Mouse (Mus musculus): ENCODE data around the gene Sh3gl2. TPM values are rescaled to one million over a fixed set of nuclear protein-coding genes. Genes with fewer than 3 reads are reported as not detected.

Gene Sh3gl2
- total RNA-seq, 4 experiments from 2014 or later, result 244 to 263 (median 250) TPM

DNA sequence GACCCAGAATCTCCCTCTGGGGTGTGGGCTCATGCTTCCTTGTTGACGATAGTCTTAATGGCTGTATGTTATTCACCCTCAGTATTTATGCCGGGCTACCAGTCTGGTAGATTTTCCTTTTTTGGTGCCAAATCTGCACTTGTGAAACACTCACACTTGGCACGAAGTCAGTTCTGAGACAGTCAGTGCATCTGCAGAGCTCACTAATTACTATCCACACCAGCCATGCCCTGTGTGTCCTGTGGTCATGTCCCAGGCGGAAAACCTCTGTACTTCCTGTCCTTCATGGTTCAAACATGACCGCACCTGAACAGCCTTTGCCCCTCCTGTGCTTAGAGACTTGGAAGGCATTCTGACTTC is 23.6 kb downstream of the Sh3gl2 start:
- no peak for DNase-seq (ENCODE audit: low spot score in 2 of 2)

DNA sequence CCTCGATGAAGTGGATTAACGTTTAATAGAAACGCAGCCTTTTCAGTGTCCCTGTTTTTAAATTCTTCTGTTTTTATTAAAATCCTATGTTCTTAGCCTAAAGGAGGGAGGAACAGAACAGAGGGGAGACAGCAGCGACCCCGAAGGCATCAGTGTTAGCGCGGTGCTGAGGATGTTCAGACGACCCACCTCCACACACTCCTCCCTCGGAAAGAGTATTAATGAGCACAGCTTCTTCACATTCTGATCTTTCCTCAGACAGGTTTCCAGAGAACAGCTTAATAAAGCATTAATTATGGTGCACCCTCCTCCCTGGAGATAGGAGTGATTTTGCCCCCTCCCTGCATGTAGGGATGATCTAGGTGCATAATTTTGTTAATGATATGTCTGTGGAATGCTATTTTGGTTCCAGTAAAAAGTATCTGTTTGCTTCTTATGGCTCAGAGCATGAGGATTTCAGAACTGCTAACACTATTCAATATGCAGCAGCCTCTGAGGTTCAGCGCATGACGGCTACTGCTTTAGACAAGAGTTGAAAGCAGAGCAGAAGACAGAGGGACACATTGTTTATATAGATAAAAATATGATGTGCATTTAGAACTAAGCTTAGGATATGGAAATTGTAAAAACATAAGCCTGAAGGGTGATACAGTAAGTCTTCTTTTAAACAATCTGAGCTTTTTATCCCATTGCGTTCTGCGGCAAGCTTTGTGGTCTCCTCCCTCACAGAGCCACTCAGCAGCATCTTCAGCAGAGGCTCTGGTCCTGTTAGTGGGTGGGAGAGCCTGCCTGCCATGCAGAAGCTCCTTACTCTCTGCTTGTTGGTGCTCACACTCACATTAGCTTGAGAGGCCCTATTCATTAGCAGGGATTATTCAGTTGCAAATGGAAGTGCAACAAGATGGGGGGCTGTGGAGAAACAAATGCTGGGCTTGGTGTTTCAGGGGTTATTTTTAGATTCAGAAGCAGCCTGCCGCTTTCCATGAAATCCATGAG is 27.8 kb downstream of the Sh3gl2 start:
- DNase-seq (ENCODE audit: low spot score in 2 of 2), result peak in 1 of 2 experiments; percentile 45

DNA sequence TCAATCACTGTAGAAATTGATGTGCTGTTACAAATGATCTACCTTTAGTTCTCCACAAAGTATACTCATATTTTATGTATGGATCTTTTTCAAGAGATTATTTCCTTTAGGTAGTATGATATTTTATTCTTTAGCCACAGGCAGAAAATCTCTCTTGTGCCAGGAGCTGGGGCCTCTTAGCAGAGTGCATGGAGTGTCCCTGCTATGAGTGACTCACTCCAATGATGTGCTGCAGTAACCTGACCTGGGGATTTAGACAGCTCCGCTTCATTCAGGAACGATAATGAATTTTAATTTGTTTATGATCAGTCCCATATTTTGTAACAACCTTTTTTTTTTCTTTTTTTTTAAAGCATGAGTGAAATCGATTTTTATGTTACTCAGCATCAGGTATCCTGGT is 36.7 kb downstream of the Sh3gl2 start:
- DNase-seq (ENCODE audit: low spot score in 2 of 2), result no peak

DNA sequence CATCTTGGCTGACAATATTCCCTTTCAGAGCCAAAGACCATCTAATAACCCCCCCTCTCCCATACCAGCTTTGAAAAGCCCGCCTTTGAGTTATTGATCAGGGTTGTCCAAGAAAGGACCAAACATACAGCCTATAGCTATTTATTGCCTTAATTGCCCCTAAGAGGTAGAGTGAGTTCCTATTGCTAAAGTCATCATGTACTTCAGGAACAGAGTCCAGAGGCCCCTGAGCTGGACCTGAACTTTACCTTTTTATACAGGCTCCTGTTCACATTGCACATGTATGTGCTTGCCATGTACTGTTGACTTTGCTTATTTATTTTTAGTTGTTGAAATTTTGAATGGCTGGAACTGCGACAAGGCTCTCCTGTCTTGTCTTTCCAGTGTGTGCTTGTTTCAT is 37.6 kb downstream of the Sh3gl2 start:
- no peak for DNase-seq (ENCODE audit: low spot score in 2 of 2)

DNA sequence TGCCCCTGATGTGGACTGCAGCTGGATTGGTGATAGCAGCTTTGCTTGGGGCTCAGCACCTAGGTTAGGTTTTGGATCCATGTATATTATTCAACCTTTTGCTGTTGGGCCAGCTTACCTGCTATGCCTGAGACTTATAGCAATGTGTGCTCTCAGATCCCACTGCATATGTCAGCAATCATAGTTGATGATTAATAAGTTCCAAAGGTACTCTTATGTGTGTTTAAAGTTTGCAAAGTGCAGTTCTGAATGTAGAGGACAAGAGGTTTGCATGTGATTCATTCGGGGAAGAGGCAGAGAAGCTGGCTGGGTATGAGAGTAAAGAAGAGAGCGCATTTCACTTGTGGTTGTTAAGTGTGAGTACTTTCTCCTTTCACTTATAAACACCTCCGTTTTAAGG is 43.7 kb downstream of the Sh3gl2 start:
- DNase-seq (ENCODE audit: low spot score in 2 of 2), result no peak

DNA sequence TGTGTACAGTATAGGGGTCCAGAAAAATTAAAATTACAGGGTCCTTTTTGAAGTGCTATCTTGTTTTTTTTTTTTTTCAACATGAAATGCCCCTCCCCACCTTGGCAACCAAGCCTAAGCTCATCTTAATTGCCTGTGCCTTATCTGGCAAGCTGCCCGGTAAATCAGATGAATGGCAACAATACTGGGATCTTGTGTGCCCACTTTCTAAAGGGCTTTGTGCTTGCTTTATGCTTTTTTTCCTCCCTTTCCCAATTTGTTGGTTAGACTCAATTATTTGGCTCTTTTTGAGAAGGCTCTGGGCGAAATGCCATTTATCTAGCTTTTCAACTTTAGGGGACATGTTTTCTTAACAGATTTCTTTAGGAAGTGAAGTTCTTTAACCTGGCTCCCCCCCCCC is 45.3 kb downstream of the Sh3gl2 start:
- DNase-seq (ENCODE audit: low spot score in 2 of 2), result peak in 1 of 2 experiments; percentile 60

DNA sequence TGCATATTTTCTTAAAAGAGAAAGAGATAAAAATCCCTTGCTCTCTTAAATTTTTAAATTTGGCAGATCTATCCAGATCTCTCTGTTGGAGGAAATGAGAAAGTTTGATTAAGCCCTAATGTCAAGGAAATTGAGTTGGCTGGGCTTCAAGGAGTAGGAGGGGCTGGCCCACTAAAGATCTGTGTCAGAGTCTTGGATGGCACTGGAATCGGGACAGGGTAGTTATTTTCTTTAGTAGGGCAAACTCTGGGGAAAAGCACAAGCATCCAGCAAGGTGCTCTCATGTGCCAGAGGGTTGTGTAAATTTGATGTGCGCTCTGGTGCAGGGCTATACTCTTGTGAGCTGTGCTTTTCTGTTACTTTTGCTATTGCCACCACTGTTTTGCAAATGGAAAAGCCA is 45.9 kb downstream of the Sh3gl2 start:
- no peak for DNase-seq (ENCODE audit: low spot score in 2 of 2)

DNA sequence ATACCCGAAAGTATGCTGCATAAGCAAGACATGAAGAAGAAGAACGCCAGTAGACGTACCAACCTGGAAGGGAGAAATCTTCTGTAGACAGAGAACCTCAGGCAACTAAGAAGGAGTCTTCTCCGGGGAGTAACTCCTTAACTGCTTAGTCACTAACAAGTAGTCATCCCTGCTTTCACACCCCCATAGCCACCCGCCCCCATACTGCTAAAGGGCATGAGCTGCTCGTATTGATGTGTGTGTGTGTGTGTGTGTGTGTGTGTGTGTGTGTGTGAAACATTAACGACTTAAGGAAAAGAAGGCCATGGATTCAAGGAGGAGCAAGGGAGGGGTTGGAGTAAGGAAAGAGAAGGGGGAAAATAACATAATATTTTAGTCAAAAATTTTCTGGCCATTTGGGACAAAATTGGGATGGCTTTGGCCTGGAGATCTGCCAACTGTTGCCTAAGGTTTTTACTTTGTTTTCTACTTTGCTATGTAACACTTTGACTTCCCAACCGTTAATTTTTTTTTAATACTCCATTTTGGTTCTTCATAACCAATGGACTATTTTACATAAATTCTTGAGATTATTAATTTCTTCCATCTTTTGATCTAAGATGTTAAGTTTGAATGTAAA is 51.0 kb downstream of the Sh3gl2 start:
- DNase-seq (ENCODE audit: low spot score in 2 of 2), result no peak

DNA sequence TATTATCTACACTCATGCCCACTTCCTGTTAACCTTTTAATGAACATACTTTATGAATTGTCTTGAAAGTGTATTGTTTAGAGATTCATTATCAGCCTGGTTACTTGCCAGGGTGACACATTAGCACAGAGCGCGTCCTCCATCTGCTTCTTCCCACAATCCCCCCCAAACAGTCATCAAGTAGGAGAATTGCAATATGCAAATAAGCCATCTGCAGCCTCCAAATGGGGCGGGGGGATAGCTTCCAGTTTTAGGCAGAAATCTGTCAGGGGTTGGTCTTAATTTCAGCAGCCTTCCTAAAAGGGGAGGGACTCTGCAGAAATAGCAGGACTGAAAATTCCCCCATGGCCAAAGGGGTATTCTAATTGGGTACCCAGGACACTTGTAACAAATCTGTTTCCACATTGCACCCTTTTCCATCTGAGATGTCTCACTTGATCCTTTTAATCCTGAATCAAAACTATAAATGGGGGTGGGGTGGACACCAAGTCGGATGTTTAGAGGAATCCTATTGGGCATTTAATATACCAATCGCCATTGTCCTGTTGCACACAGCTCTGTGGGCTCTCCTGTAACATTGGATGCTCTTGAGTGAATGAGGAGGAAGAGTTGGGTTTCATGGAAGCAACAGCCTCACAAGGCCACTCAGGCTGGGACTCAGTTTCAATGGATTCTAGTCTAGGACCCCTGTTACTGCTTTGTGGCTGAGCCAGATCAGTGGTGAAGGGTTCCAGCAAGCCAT is 51.7 kb downstream of the Sh3gl2 start:
- no peak for DNase-seq (ENCODE audit: low spot score in 2 of 2)

DNA sequence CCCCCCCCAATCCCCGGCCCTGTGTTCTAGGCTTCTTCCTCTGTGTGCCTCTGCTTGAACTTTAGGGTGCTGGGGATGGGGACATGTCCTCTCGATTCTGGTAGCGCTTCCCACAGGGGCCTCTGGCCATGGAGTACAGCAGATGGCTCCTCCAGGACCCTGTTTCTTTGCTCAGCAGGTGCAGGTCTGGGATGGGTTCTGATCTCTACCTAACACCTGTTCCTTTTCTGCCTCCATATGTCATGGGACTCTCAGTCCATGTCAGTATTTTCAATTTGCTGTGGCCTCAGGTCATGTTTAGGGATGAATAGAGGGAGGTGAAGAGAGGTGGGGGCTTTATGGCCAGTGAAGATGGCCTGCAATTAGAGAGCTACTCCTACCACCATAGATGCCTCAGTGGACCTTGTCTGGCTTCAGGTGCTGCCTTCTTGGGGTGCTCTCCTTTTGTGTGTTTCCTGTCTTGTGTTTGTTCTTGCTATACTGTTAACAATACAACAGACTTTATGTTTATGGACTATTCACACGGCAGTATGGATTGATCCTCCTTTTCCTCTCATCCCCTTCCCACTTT is 52.9 kb downstream of the Sh3gl2 start:
- DNase-seq (ENCODE audit: low spot score in 2 of 2), result no peak

DNA sequence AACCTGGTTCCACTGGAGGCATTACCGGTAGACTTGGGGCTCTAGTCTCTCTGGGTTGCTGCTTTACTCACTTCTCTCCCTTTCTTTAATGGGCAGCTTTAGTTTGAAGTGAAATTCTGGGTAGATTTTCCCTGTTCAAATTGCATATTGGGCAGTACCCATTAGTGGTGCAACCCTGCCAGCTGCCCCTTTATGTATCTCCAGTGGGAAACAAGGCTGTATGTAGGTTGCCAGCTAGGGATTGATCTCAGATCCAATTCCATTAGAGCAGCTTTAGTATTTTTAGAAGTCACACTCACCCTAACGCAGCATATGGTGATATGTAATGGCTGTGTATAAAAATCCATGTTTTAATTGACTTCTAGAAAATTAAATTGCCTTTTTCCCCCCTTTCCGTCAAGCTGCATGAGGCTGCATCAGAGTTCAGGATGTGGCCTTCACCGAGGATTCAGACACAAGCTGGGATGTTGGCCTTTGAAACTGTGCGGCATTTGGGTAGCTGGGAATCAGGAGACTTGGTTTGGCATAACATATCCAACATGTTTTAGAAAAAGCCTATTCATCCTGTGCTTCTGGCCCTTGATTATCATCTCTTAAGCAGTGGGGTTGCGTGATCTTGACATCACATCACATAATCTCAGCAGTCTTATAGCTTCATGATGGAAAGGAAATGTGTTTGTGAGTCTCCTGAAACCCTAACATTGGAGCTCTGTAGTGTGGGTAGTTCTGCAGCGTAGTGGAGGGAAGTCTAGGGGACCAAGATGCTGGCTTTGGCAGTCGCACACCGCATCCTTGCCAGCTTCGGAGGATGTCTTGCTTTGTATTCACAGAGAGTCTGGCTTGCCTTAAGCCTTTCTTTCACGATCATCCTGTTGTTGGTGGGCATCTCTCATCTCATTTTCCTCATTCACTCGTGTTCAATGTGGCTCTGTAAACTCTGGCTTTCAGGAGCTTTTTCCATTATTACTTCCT is 56.0 kb downstream of the Sh3gl2 start:
- peak in 1 of 2 experiments; percentile 67 for DNase-seq (ENCODE audit: low spot score in 2 of 2)

DNA sequence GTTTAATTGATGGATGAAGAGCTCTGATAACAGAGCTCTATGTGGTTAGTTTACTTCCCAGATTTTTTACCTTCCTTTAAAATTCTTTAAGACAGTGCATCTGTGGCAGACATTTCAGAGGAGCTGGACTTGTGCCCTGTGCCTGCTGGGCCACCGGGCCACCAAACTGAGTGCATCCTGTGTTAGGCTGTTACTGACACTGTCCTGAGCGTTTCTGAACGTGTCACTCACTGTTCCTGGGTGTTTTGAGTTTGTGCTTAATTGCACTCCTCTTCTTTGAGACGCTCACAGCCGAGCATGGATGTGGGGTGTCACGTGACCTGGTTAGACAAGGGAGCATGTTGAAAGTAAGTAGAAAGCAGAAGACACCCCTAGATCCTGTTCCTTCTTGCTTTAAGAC is 57.2 kb downstream of the Sh3gl2 start:
- no peak for DNase-seq (ENCODE audit: low spot score in 2 of 2)

DNA sequence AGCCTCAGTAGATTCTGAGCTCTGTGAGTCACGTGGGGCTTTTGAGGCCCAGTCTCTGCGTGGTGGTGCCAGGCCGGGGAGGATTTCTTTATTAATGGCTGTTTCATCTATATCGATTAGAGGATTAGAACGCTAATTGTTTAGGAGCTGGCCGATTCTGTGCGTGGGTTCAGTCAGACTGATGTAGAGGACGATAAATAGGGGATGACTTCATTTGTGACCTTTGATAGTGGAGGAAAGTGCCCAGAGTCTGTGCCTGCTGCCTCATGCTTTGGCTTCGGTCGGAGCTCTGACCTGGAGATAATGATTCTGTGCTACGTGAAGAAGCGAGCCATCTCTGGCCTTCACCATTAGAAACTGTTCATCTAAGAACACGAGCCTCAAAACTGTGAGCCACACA is 57.7 kb downstream of the Sh3gl2 start:
- no peak for DNase-seq (ENCODE audit: low spot score in 2 of 2)

DNA sequence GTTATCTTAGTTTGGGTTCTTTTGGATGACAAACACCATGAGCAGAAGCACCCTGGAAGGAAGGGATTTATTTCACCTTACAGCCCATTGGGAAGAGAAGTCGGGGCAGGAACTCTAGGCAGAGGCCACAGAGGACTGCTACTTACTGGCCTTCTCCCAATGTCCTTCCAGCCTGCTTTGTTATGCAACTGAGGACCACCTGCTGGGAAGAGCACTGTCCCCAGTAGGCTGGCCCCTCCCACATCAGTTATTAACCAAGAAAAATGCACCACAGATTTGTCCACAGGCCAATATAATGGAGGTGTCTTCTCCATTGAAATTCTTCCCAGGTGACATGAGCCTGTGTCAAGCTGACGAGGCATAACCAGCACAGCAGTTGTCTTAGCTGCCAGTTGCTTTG is 62.5 kb downstream of the Sh3gl2 start:
- DNase-seq (ENCODE audit: low spot score in 2 of 2), result no peak

DNA sequence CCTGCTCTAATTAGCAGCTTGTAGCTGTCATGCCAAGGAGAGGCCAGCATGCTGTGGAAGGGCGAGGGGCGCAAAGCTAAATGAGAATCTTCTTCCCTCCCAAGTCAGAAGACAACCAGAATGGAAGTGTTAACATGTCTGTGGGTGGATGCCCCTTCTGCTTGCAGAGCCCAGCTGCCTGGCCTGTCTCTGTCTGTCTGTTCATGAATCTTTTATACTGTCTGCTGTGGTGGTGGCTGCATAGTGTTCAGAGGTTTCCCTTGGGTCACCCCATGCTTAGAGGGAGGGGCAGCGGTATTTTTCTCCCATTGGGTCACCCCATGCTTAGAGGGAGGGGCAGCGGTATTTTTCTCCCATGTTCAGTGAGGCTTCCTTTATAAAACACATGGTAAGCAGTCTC is 68.0 kb downstream of the Sh3gl2 start:
- no peak for DNase-seq (ENCODE audit: low spot score in 2 of 2)

DNA sequence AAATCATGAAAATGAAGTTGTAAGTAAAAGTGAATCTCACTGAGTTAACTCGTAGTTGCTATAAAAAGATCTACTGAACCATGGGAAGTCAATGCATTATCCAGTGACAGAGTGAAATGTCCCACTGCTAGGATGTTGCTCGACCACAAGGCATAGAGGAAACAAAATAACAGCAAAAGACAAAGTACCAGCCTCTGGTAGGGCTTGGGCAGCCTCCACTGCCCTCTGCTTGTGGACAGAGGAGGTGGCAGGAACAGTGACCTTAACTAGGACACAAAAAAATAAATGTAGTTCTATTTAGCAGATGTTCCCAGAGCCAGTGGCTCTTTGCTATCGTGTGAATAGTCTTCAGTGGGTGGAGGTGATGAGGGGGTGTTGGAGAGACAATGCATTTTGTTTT is 68.5 kb downstream of the Sh3gl2 start:
- no peak for DNase-seq (ENCODE audit: low spot score in 2 of 2)

DNA sequence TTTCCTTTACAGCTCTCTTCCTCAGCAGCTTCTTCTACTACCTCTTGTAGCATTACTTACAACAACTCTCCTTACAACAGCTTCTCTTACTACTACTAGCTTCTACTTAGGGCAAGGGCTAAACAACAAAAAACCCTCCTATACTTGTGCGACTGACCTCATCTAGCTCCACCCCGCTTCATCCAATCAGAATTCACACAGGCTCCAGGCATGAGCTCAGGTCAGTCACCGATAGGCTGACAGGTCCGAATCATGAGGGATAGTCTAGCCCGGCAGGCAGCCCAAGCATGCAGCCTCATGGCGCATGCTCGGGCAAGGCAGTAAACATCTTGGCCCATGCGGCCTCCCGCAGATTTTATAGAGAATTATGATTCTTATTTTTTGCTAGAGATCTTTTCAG is 78.2 kb downstream of the Sh3gl2 start:
- DNase-seq (ENCODE audit: low spot score in 2 of 2), result no peak

DNA sequence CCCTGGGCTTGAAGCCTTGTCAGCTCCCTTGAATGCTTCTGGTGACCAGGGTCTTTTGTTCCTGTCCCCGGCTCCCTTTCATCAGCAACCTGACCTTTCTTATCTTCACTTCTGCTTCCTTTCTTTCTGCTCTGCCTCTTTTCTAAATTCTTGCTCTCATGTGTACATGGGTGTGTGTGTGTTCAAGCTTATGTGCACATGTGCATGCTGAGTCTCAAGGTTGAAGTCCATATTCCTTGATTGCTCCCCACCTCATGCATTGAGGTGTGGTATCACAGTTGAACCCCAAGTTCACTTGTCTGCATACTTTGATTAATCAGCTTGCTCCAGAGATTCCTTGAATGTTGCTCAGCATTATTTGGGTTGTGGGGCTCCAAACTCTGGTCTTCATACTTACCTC is 85.1 kb downstream of the Sh3gl2 start:
- no peak for DNase-seq (ENCODE audit: low spot score in 2 of 2)

DNA sequence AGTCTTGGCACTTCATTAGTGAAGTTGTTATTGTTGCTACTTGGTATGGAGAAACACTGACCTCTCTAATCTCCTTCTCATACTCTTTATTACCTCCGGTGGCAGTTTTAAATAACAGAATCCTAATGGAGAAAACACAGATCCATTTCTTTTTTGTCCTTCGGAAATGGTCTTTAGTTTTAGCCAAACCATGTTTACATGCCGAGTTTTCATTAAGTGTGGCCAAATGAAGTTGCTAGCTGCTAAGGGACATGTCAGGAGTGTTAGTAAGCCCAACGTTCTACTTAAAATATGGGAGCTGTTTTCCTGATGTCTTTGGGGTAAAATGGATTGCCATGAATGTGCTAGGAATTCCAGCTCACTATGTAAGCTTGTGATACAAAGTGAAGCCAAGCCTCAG is 86.4 kb downstream of the Sh3gl2 start:
- DNase-seq (ENCODE audit: low spot score in 2 of 2), result no peak

DNA sequence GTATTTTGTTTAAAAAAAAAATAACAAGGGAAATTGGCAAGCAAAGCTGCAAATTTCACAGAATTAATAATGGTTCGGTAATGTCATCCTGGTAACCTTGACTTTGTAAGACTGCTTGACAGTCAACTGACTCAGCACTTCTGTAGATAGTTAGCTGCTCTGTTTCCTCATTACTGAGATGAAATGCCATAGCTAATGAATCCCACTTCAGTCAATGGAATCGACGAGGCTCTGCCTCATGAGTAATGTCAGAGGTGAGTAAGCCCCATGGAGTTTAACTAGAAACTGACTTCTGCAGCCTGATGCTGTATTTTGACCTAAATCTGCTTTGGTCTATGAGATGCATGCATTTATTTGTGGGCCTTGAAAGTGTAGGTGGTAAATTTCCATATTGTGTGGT is 88.4 kb downstream of the Sh3gl2 start:
- no peak for DNase-seq (ENCODE audit: low spot score in 2 of 2)
